23 mouse cellular contexts compared by ENCODE assay signal in genomic region chr2:115842821-115843220, GRCm38 (mm10).
DNase-seq lines count a peak whose midpoint lies in the region; ATAC-seq and TF ChIP-seq lines count a peak whose summit lies in the region.
"Had no signal": no experiment of that assay in that cellular context is flagged by ENCODE, and none has a peak within 500 bp of the region (broad histone marks: within the 10 kb centered on the region; RNA-seq: fewer than 3 reads in every experiment).

No protein-coding gene starts in this region.

- H3K4me2 ChIP-seq in CH12.LX (ENCODE audit: insufficient read depth, low read depth, poor library complexity, severe bottlenecking): no peak overlapping the region
- H3K4me2 ChIP-seq in hindbrain, embryonic 16.5 days (ENCODE audit: low read length): no peak overlapping the region

- ATAC-seq in frontal cortex, adult (ENCODE audit: low TSS enrichment): no peak
- ATAC-seq in hindbrain, embryonic 16.5 days: no peak
- ATAC-seq: activated CD4-positive, CD25-positive, alpha-beta regulatory T cell, adult 4 months; CD4-positive, CD25-positive, alpha-beta regulatory T cell, adult 4 months; Patski had no signal

- H3K4me1 ChIP-seq in CH12.LX (ENCODE audit: control insufficient read depth in 1 of 2, insufficient read depth in 2 of 2): no peaks in the 10 kb centered on the region
- H3K4me1 ChIP-seq in ES-E14 (ENCODE audit: control insufficient read depth in 2 of 2, insufficient read depth in 2 of 2, low read length in 2 of 2, poor library complexity in 1 of 2): no peaks in the 10 kb centered on the region
- H3K4me1 ChIP-seq in MEL (ENCODE audit: control insufficient read depth in 1 of 2, insufficient read depth in 2 of 2, low read length in 2 of 2): no peaks in the 10 kb centered on the region
- no peaks in the 10 kb centered on the region for H3K4me1 ChIP-seq in hindbrain, embryonic 16.5 days (ENCODE audit: control insufficient read depth, insufficient read depth, low read depth, low read length)

- no peaks in the 10 kb centered on the region for H3K36me3 ChIP-seq in CH12.LX (replicated peaks in 1 of 2; ENCODE audit: control insufficient read depth in 1 of 2, insufficient read depth in 1 of 2, low read length in 1 of 2)
- no peaks in the 10 kb centered on the region for H3K36me3 ChIP-seq in ES-E14 (ENCODE audit: control insufficient read depth, insufficient read depth, low read length, poor library complexity, severe bottlenecking)
- no peaks in the 10 kb centered on the region for H3K36me3 ChIP-seq in MEL (ENCODE audit: control insufficient read depth in 1 of 2, insufficient read depth in 2 of 2, low read length in 2 of 2)
- H3K36me3 ChIP-seq in hindbrain, embryonic 16.5 days (ENCODE audit: control insufficient read depth, insufficient read depth, low read length): no peaks in the 10 kb centered on the region
- H3K36me3 ChIP-seq: G1E had no signal

- dilution Hi-C loops in CH12.LX (cut with MboI; ENCODE audit: extremely low pct_ligation_motif_present, extremely low pct_unique_long_range_greater_than_20kb, low sequenced_read_pairs): no loop called here

- H3K9ac ChIP-seq in CH12.LX (ENCODE audit: insufficient read depth, low read depth): no peak overlapping the region
- H3K9ac ChIP-seq in ES-E14 (ENCODE audit: insufficient read depth, low read depth, low read length, poor library complexity, severe bottlenecking): no peak overlapping the region
- H3K9ac ChIP-seq in MEL (ENCODE audit: control insufficient read depth, low read depth, low read length, poor library complexity, severe bottlenecking): no peak overlapping the region
- no peak overlapping the region for H3K9ac ChIP-seq in hindbrain, embryonic 16.5 days (ENCODE audit: low read depth, low read length)

- H3K9me3 ChIP-seq in CH12.LX (replicated peaks; ENCODE audit: low read length): no peaks in the 10 kb centered on the region
- H3K9me3 ChIP-seq in ES-E14 (ENCODE audit: control insufficient read depth, insufficient read depth, low read depth, low read length): no peaks in the 10 kb centered on the region
- H3K9me3 ChIP-seq in MEL (replicated peaks; ENCODE audit: insufficient read depth, low read length): no peaks in the 10 kb centered on the region
- H3K9me3 ChIP-seq in hindbrain, embryonic 16.5 days (ENCODE audit: control insufficient read depth, low read length): no peaks in the 10 kb centered on the region
- H3K9me3 ChIP-seq: G1E had no signal

- TF ChIP-seq POLR2A in CH12.LX (IDR thresholded peaks at IDR 0.05; ENCODE audit: low read depth, low read length): no peak
- TF ChIP-seq POLR2A in MEL (IDR thresholded peaks at IDR 0.05; ENCODE audit: control insufficient read depth in 1 of 2, insufficient read depth in 1 of 2, low read depth in 1 of 2, low read length in 2 of 2, poor library complexity in 1 of 2): no peak

- H3K27me3 ChIP-seq in CH12.LX (replicated peaks) (no peaks in the 10 kb centered on the region), MEL (ENCODE audit: control insufficient read depth in 1 of 2, insufficient read depth in 2 of 2, low read length in 2 of 2) (no peaks in the 10 kb centered on the region)
- no peaks in the 10 kb centered on the region for H3K27me3 ChIP-seq in hindbrain, embryonic 16.5 days (replicated peaks; ENCODE audit: control insufficient read depth, insufficient read depth, low read length)
- H3K27me3 ChIP-seq: Patski had no signal

- no peak for TF ChIP-seq EP300 in CH12.LX (IDR thresholded peaks at IDR 0.05; ENCODE audit: low read length)
- no peak for TF ChIP-seq EP300 in MEL (IDR thresholded peaks at IDR 0.05; ENCODE audit: low read depth in 1 of 2, low read length in 2 of 2)

- TF ChIP-seq CTCF in CH12.LX (conservative IDR thresholded peaks at IDR 0.05 in 1 of 2, IDR thresholded peaks at IDR 0.05 in 1 of 2; ENCODE audit: low read depth in 2 of 2, low read length in 2 of 2) (no peak), MEL (IDR thresholded peaks at IDR 0.05 in 2 of 3, conservative IDR thresholded peaks at IDR 0.05 in 1 of 3; ENCODE audit: control insufficient read depth in 1 of 3, insufficient read depth in 1 of 3, low read depth in 2 of 3, low read length in 3 of 3, poor library complexity in 1 of 3, severe bottlenecking in 1 of 3) (no peak)

- TF ChIP-seq RAD21 in CH12.LX (IDR thresholded peaks at IDR 0.05; ENCODE audit: low read depth, low read length): no peak
- TF ChIP-seq RAD21 in MEL (IDR thresholded peaks at IDR 0.05; ENCODE audit: low read depth, low read length): no peak

- no peak overlapping the region for H3K4me3 ChIP-seq in CH12.LX (replicated peaks in 1 of 3; ENCODE audit: low read depth in 2 of 3, low read length in 2 of 3, poor library complexity in 1 of 3)
- no peak overlapping the region for H3K4me3 ChIP-seq in ES-E14 (ENCODE audit: insufficient read depth in 1 of 2, low read depth in 1 of 2, low read length in 2 of 2, poor library complexity in 1 of 2, severe bottlenecking in 1 of 2)
- no peak overlapping the region for H3K4me3 ChIP-seq in MEL (ENCODE audit: control insufficient read depth in 1 of 2, insufficient read depth in 1 of 2, low read depth in 2 of 2, low read length in 2 of 2)
- H3K4me3 ChIP-seq in hindbrain, embryonic 16.5 days (ENCODE audit: low read length): no peak overlapping the region

- no peak overlapping the region for H3K27ac ChIP-seq in CH12.LX (ENCODE audit: insufficient read depth, low read depth)
- no peak overlapping the region for H3K27ac ChIP-seq in ES-E14 (ENCODE audit: insufficient read depth, low read depth, low read length, poor library complexity, severe bottlenecking)
- H3K27ac ChIP-seq in MEL (ENCODE audit: control insufficient read depth, low read depth, low read length): no peak overlapping the region
- no peak overlapping the region for H3K27ac ChIP-seq in hindbrain, embryonic 16.5 days (ENCODE audit: low read depth, low read length)

- in situ Hi-C loops in CH12.LX (cut with MboI; ENCODE audit: low pct_ligation_motif_present, low pct_unique_long_range_greater_than_20kb, low sequenced_read_pairs): no loop called here
- in situ Hi-C loops in ES-E14 (cut with MboI; ENCODE audit: low sequenced_read_pairs in 2 of 2, unreplicated experiment in 2 of 2): no loop called here

- DNase-seq in CH12.LX (ENCODE audit: extremely low read depth) (no peak), ES-E14 (ENCODE audit: low read depth, low spot score) (no peak), MEL (ENCODE audit: low read depth, low spot score) (no peak)
- no peak for DNase-seq in layer of hippocampus, adult 18-20 months (ENCODE audit: low spot score in 2 of 2)
- DNase-seq: adrenal gland, adult 2 months; adrenal gland, adult 8-10 months; adrenal gland, postnatal 10 days; adrenal gland, postnatal 14 days; adrenal gland, postnatal 25 days; adrenal gland, postnatal 36 days; B cell, adult 2 months; cerebellum, adult 11 months; cerebellum, adult 11-12 months; cerebellum, adult 18-20 months; cerebellum, adult 2 months; cerebellum, adult 8-10 months; cerebellum, adult 9-10 months had no signal

- no peaks in the 10 kb centered on the region for H3K79me2 ChIP-seq in CH12.LX (replicated peaks; ENCODE audit: control insufficient read depth, extremely low read depth, insufficient read depth, poor library complexity, severe bottlenecking)
- no peaks in the 10 kb centered on the region for H3K79me2 ChIP-seq in MEL (ENCODE audit: control insufficient read depth, insufficient read depth, low read length, poor library complexity)

TF ChIP-seq in CH12.LX, 34 proteins besides CTCF, POLR2A, EP300 and RAD21:
- TF ChIP-seq NELFE (IDR thresholded peaks at IDR 0.05; ENCODE audit: low read depth, low read length) (no peak), MAFK (IDR thresholded peaks at IDR 0.05; ENCODE audit: insufficient replicate concordance, low read length) (0 out of 2 replicates have a peak, but pooled peaks have one; percentile 50)

TF ChIP-seq in ES-E14, 5 proteins besides CTCF, POLR2A, EP300 and RAD21:
- no peak for TF ChIP-seq CHD2 (IDR thresholded peaks at IDR 0.05; ENCODE audit: low read depth, low read length)
- peak; percentile 80 for TF ChIP-seq MAFK (IDR thresholded peaks at IDR 0.05; ENCODE audit: insufficient read depth, low read depth, low read length)

TF ChIP-seq in MEL, 35 proteins besides CTCF, POLR2A, EP300 and RAD21:
- 0 out of 2 replicates have a peak, but pooled peaks have one; percentile 34 for TF ChIP-seq MAFK (IDR thresholded peaks at IDR 0.05; ENCODE audit: borderline replicate concordance, low read depth, low read length)
- no peak for TF ChIP-seq MYC (IDR thresholded peaks at IDR 0.05; ENCODE audit: low read depth, low read length)

Comparison
In these comparisons a context has a peak if more than half of its experiments do, and no peak if none do; other contexts are left out.
1. Of the 35 proteins assayed by ChIP-seq in both MEL and CH12.LX: peak only in MEL: none; only in CH12.LX: none; in both: MAFK; in neither: 34.